Mouse (Mus musculus): ENCODE results near the gene Alox5. TPM values are rescaled to one million over a fixed set of nuclear protein-coding genes. Genes with fewer than 3 reads are reported as not detected.

Gene Alox5
- polyA plus RNA-seq, 1 experiment, result 14.0 TPM

DNA sequence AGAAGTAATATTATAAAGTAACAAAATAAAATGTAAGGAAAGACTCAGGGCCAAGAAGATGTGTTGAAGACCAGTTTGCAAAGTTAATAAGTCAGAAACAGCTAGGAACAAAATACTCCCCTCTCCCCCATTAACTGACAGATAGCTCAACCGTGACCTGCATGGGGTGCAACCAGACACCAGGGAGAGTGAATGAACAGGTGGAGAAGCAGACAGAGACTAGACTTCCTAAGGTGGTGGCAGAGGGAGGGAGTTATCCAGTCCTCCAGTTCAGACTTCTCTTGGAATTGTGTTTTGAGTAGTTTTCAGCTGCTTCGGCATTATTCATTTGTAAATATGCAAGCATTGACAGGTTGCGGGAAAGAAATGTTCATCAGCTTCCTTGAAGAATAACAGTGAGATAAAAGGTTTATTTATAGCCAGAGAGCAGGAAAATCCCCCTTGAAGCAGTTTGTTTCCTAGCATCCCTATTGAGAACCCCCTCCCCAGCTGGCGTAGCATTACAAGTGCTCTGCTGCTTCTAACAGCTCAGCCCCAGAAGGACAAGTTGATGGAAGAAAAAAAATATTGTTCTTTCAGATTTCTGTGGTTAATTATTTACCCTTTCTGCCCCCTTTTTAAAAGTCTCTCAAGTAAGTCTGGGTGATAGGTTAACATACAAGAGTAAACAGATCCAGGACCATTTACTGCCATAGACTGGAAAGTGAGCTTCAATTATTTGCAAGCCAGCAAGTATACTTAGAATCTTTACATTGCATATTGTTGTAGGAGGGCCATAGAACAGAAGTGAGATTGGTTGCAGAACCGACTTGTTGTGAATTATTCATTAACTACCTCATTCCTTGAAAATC lies 75.6 kb downstream of the Alox5 start:
- no peak for DNase-seq (ENCODE audit: low read depth)

GRCm38 (mm10) chr6:116383582-116383981 lies 77.4 kb downstream of the Alox5 start:
- DNase-seq (ENCODE audit: low read depth), result no peak

DNA sequence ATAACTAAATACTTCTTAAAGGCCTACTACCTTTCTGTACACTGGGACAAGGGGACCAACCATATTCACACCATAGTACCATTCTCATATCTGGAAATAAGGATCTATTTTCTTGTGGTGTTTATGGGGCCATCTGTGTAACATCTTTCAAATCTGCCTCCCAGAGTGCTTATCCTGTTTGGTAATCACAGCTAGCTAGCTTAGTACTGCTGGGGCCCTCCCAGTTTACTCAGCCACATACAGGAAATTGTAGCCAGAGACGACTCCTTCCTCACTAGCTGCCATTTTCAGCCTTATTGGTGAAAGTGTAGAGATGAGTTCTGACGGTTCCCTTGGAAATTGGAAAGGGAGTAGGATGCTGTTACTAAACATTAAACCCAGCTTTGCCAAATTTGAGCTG lies 79.4 kb downstream of the Alox5 start:
- no peak for DNase-seq (ENCODE audit: low read depth)

GRCm38 (mm10) chr6:116380157-116380556 lies 80.8 kb downstream of the Alox5 start:
- no peak for DNase-seq (ENCODE audit: low read depth)

DNA sequence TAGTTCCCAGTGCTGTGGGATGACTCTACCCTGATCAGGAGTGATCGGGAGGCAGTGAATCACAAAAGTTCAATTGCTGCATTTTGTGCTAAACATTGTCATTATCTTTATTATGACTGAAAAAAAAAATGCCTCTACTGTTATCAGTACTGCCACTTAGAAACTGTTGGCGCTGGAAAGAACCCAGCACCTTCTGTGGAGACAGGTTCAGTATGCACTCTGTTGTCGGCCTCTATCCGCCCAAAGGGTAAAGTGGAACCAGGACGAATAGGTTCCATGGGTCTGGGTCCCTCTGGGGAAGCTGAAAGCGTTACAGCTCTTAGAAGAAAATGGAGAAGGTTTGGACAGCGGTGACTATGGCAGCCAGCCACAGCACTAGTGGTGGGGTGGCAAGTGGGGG lies 82.1 kb downstream of the Alox5 start:
- DNase-seq (ENCODE audit: low read depth), result no peak

DNA sequence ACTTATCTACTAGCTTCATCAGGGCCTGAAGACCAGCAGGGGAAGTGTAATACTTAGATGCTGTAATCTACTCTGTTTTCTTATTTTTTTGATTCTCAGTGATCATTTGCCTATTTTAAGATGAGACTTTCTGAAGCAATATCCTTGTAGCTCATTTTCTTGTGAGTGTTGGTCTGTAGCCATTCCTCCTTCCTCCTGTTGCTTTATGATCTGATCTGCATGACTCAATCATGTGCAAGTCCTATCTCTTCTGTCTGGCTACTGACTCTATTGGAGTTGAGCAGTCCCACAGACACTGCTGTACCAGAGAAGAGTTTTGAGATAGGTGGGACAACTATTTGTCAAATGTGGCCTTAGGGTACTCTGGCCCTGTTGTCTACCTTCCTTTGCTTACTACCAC lies 86.4 kb downstream of the Alox5 start:
- no peak for DNase-seq (ENCODE audit: low read depth)

DNA sequence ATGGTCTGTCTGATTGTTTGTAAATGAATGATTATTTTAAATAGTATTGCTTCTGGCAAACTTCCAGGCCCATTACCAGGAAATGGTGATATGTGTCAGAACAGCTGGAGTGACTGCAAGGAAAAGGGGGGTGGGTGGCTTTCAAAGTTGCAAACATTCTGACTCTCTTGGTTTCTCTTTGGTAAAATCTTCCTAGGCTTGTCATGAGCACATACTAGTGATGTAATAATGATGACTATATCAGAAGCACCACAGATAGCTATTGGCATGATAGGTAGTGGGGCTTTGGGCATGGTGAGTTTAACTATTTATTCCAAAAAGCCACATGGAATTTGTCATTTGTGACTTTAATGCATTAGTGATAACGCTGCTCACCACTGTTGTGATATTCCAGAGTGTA lies 86.8 kb downstream of the Alox5 start:
- no peak for DNase-seq (ENCODE audit: low read depth)

DNA sequence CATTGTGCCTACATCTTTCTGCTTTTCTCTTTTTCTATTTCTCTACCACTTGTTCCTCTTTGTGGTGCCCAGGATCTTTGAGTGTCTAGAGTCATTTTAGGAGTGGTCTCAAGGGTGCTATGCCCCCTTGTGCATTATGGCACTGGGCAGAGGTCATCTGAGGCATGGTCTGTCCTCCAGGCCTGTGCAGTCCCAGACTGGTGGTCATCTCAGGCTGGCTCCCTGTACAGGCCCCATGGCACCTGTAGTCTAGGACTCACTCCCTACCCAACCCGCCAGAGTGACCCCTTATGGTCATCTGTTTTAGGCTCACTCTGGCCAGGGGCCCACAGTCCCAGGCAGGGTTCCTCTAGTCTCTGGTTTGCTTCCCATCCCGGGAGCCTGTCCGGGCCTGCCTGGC lies 89.5 kb downstream of the Alox5 start:
- no peak for DNase-seq (ENCODE audit: low read depth)

GRCm38 (mm10) chr6:116370216-116370976 lies 90.6 kb downstream of the Alox5 start:
- no peak for DNase-seq (ENCODE audit: low read depth)

DNA sequence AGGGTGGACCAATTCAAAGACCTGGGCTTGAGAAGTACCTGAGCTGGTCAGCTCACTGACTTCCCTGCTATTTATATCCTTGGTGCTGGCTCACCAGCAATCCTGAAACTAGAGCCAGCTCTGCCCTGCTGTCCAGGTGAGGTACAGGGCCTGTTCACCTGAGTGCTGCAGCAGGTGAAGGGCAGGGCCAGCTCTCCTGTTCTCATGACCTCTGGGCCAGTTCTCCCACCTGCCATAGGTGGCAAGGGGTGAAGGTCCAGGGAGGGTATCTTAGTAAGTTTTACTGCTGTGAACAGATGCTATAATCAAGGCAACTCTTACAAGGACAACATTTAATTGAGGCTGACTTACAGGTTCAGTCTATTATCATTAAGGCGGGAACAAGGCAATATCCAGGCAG lies 91.2 kb downstream of the Alox5 start:
- no peak for DNase-seq (ENCODE audit: low read depth)

DNA sequence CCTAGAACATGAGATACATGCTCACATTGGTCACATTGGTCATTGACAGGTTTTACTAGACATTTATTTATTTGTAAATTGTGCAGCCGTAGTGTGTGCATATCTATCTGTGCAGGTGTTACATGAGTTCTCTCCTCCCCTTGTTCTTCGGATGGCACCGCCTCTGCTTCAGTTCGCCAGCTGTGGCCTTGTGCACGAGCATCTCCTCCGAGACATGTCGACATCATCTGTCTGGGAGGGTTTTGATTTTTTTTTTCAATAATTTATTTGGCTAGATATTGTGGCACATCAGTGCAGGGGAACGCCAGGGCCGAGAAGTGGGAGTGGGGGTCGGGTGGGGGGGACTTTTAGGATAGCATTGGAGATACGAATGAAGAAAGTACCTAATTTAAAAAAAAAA lies 93.0 kb downstream of the Alox5 start:
- no peak for DNase-seq (ENCODE audit: low read depth)

GRCm38 (mm10) chr6:116361993-116362392 lies 99.0 kb downstream of the Alox5 start:
- DNase-seq (ENCODE audit: low read depth), result no peak

GRCm38 (mm10) chr6:116361463-116361862 lies 99.5 kb downstream of the Alox5 start:
- DNase-seq (ENCODE audit: low read depth), result no peak

Other genes starting within 250 kb of the Alox5 start
- 1.9 and 3.5 TPM in 2 replicates for gene Zfand4, start 197.0 kb downstream of the Alox5 start, polyA plus RNA-seq (2012; rRNA removed)
- gene March8, start 123.2 kb downstream of the Alox5 start, polyA plus RNA-seq (2012; rRNA removed), result 121 and 122 TPM in 2 replicates
- gene Olfr211, start 27.9 kb upstream of the Alox5 start, polyA plus RNA-seq (2012; rRNA removed), result not detected in 2 replicates
- gene Olfr212, start 45.3 kb upstream of the Alox5 start, polyA plus RNA-seq (2012; rRNA removed), result 0.09 TPM in 1 of 2 replicates, not detected in the other
- gene Olfr213, start 77.3 kb upstream of the Alox5 start, polyA plus RNA-seq (2012; rRNA removed), result not detected in 2 replicates
- gene Gm5580, start 90.0 kb upstream of the Alox5 start, polyA plus RNA-seq (2012; rRNA removed), result 0.09 and 0.14 TPM in 2 replicates
- gene Olfr214, start 93.1 kb upstream of the Alox5 start, polyA plus RNA-seq (2012; rRNA removed), result not detected in 2 replicates
- gene Olfr215, start 123.0 kb upstream of the Alox5 start, polyA plus RNA-seq (2012; rRNA removed), result not detected in 2 replicates
- 10.0 and 11.2 TPM in 2 replicates for gene Zfp422, start 167.8 kb upstream of the Alox5 start, polyA plus RNA-seq (2012; rRNA removed)
- 25.2 and 35.2 TPM in 2 replicates for gene Depp1, start 189.4 kb upstream of the Alox5 start, polyA plus RNA-seq (2012; rRNA removed)
- 13.9 and 14.6 TPM in 2 replicates for gene Rassf4, start 212.8 kb upstream of the Alox5 start, polyA plus RNA-seq (2012; rRNA removed)

Data from gonadal fat pad, adult 2 months (tissue).